Mouse (Mus musculus) hindbrain, embryonic 11.5 days (tissue): ENCODE results near the gene Rtl1. TPM values are rescaled to one million over a fixed set of nuclear protein-coding genes. Genes with fewer than 3 reads are reported as not detected.

Experiments used
- ATAC-seq: fragments of 200-750 bp; cut with Nextera tagmentation; 2 replicates; pipeline ENCODE4 v1.8.0; 2017; ENCODE audit warnings: mild to moderate bottlenecking, moderate TSS enrichment, moderate library complexity; ENCODE audit not compliant: low FRiP score
- DNase-seq: peaks from one replicate; pipeline ENCODE4 v3.0.0-alpha.2; 2015; ENCODE audit warnings: low spot score
- H3K27ac ChIP-seq: fragments of 300-500 bp; sonication (generic); 2 replicates; pipeline ENCODE4 v1.5.1; 2014; ENCODE audit warnings: mild to moderate bottlenecking, low read depth, low read length
- H3K27me3 ChIP-seq: fragments of 300-500 bp; sonication (generic); 2 replicates; pipeline ENCODE4 v1.6.1; 2014; ENCODE audit warnings: mild to moderate bottlenecking, low read length, moderate library complexity, mixed read lengths; ENCODE audit not compliant: control insufficient read depth, insufficient read depth
- H3K36me3 ChIP-seq: fragments of 300-500 bp; sonication (generic); 2 replicates; pipeline ENCODE4 v1.6.1; 2014; ENCODE audit warnings: mild to moderate bottlenecking, low read length, moderate library complexity, mixed read lengths; ENCODE audit not compliant: control insufficient read depth, insufficient read depth
- H3K4me1 ChIP-seq: fragments of 300-500 bp; sonication (generic); replicated peaks from 2 replicates; pipeline ENCODE4 v1.6.1; 2014; ENCODE audit warnings: low read length, mixed read lengths; ENCODE audit not compliant: control insufficient read depth, insufficient read depth
- H3K4me2 ChIP-seq: fragments of 300-500 bp; sonication (generic); replicated peaks from 2 replicates; pipeline ENCODE4 v1.6.1; 2014; ENCODE audit warnings: mild to moderate bottlenecking, low read depth, low read length
- H3K4me3 ChIP-seq: fragments of 300-500 bp; sonication (generic); 2 replicates; pipeline ENCODE4 v1.5.1; 2014; ENCODE audit warnings: low read depth, low read length
- H3K9ac ChIP-seq: fragments of 300-500 bp; sonication (generic); 2 replicates; pipeline ENCODE4 v1.6.1; 2014; ENCODE audit warnings: low read depth, low read length
- H3K9me3 ChIP-seq: fragments of 300-500 bp; sonication (generic); 2 replicates; pipeline ENCODE4 v1.6.1; 2016; ENCODE audit warnings: low read length; ENCODE audit not compliant: control insufficient read depth
- WGBS: fragments of 180-500 bp; shearing (Covaris S2); extraction: QIAGEN DNeasy Blood & Tissue Kit; methylation state at CpG from one replicate; pipeline ENCODE4 v1.1.7; 2014; 5-methylcytosine and 5-hydroxymethylcytosine counted together
- polyA plus RNA-seq: library from polyadenylated mRNA; unstranded; fragments of >200 nt; fragmentation: Nextera tagmentation; extraction: Ambion mirVana; gene quantifications from 2 replicates; pipeline ENCODE4 v1.2.1, GENCODE M21; 2014

Gene Rtl1
- polyA plus RNA-seq, 1 experiment from 2014 or later = 0.85 TPM

DNA sequence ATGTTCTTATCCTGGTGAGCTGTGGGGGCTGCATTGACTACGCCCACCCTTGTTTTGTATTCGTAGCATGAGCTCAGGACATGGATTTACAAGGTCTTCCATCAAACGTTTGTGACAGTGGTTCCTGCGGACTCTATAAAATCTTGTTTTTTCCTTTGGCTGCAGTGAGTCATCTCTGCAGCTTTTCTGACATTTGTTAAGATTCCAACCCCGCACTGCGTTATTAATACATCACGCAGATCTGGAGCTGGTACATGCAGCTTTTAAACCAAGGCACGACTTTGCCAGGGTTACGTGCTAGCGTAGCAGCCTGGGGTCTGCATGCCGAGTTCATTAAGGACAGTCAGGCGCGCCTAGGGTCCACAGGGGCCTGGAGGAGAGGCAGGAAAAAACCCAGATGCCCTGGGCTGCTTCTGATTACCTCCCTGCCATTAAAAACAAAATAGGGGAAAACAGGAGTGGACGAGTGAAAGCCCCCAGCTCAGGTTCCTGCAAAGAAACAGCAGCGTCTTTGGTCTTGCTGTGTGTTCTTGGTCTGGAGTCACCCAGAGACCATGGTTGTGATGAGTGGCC lies 44.2 kb downstream of the Rtl1 start:
- 63% methylated on average over 15 of the region's 15 CpGs for WGBS
- peaks cover 4% of the 10 kb centered on the region; the same call in 1 of the 2 replicates for H3K4me1 ChIP-seq
- H3K9me3 ChIP-seq = no peaks in the 10 kb centered on the region
- H3K9ac ChIP-seq = no peak overlapping the region
- no peaks in the 10 kb centered on the region for H3K36me3 ChIP-seq
- H3K4me2 ChIP-seq = no peak overlapping the region
- no peaks in the 10 kb centered on the region for H3K27me3 ChIP-seq
- DNase-seq (no peak), ATAC-seq (no peak)
- H3K4me3 ChIP-seq = no peak overlapping the region
- peak overlapping the region; percentile 47; the same call in 1 of the 2 replicates for H3K27ac ChIP-seq

GRCm38 (mm10) chr12:109553568-109553967 lies 46.6 kb downstream of the Rtl1 start:
- no peak overlapping the region for H3K4me2 ChIP-seq
- H3K27me3 ChIP-seq = no peaks in the 10 kb centered on the region
- no peaks in the 10 kb centered on the region for H3K9me3 ChIP-seq
- no peak overlapping the region for H3K4me3 ChIP-seq
- 76% methylated on average over 1 of the region's 1 CpGs for WGBS
- H3K27ac ChIP-seq = no peak overlapping the region
- H3K36me3 ChIP-seq = 0 out of 2 replicates have a peak, but pooled peaks cover 2% of the 10 kb centered on the region
- DNase-seq (no peak), ATAC-seq (no peak)
- H3K9ac ChIP-seq = no peak overlapping the region
- no peaks in the 10 kb centered on the region; the same call in 1 of the 2 replicates for H3K4me1 ChIP-seq

DNA sequence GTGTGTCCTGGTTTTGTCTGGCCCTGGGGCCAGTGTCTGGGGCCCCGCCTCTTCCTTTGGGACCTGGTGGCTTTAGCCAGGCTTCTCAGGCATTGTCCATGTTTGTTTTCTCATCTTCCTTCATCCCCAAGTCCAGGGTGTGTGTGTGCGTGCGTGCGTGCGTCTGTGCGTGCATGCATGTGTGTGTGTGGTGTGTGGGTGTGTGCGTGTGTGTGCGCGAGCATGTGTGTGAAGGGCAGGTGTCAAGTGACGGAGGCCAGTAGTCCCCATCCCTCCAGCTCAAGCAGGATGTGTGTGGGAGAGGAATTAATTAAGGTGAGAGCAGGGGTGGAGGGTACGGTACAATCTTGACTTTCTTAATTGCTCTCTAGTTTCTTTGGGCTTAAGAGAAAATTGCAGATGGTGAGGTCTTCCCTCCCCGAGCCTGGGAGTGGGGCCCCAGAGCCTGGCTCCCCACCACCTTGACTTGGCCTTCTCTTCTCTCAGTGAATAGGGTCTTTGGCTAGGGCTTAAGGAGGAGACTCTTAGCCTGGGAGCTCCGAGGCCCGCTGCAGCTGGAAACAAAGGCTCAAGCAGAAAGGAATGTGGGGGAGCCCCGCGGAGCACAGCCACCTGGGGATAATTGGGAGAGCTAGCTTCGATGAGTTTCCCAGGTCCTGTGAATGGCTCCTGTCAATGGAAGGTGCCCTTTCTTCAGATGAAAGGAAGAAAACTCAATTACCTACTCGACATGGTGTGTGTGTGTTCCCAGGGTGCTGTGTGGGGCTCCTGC lies 47.2 kb downstream of the Rtl1 start:
- H3K4me3 ChIP-seq = no peak overlapping the region
- DNase-seq = no peak
- H3K9me3 ChIP-seq = no peaks in the 10 kb centered on the region
- no peaks in the 10 kb centered on the region; the same call in 1 of the 2 replicates for H3K4me1 ChIP-seq
- H3K9ac ChIP-seq = no peak overlapping the region
- 51% methylated on average over 18 of the region's 18 CpGs for WGBS
- no peaks in the 10 kb centered on the region for H3K27me3 ChIP-seq
- H3K36me3 ChIP-seq = 0 out of 2 replicates have a peak, but pooled peaks cover 2% of the 10 kb centered on the region
- H3K27ac ChIP-seq = 0 out of 2 replicates have a peak overlapping the region, but pooled peaks have one; percentile 10
- ATAC-seq = no peak
- H3K4me2 ChIP-seq = no peak overlapping the region

- Histone ChIP-seq H3K9me3 (no peaks in the 10 kb centered on the region), H3K4me2 (no peak overlapping the region), H3K9ac (no peak overlapping the region), H3K4me3 (no peak overlapping the region), H3K27ac (no peak overlapping the region), H3K27me3 (no peaks in the 10 kb centered on the region), H3K36me3 (0 out of 2 replicates have a peak, but pooled peaks cover 2% of the 10 kb centered on the region), H3K4me1 (no peaks in the 10 kb centered on the region; the same call in 1 of the 2 replicates)
- ATAC-seq (no peak), DNase-seq (no peak)
- 81% methylated on average over 2 of the region's 2 CpGs for WGBS
These were observed 48.4 kb downstream of the Rtl1 start for GRCm38 (mm10) chr12:109551771-109552170.

GRCm38 (mm10) chr12:109547085-109547484 lies 53.0 kb downstream of the Rtl1 start:
- H3K9ac ChIP-seq = no peak overlapping the region
- no peak overlapping the region for H3K27ac ChIP-seq
- H3K36me3 ChIP-seq = 0 out of 2 replicates have a peak, but pooled peaks cover 2% of the 10 kb centered on the region
- peaks cover 2% of the 10 kb centered on the region for H3K4me1 ChIP-seq
- DNase-seq (no peak), ATAC-seq (no peak)
- 31% methylated on average over 2 of the region's 2 CpGs for WGBS
- no peaks in the 10 kb centered on the region for H3K27me3 ChIP-seq
- H3K9me3 ChIP-seq = no peaks in the 10 kb centered on the region
- H3K4me3 ChIP-seq = no peak overlapping the region
- no peak overlapping the region for H3K4me2 ChIP-seq

DNA sequence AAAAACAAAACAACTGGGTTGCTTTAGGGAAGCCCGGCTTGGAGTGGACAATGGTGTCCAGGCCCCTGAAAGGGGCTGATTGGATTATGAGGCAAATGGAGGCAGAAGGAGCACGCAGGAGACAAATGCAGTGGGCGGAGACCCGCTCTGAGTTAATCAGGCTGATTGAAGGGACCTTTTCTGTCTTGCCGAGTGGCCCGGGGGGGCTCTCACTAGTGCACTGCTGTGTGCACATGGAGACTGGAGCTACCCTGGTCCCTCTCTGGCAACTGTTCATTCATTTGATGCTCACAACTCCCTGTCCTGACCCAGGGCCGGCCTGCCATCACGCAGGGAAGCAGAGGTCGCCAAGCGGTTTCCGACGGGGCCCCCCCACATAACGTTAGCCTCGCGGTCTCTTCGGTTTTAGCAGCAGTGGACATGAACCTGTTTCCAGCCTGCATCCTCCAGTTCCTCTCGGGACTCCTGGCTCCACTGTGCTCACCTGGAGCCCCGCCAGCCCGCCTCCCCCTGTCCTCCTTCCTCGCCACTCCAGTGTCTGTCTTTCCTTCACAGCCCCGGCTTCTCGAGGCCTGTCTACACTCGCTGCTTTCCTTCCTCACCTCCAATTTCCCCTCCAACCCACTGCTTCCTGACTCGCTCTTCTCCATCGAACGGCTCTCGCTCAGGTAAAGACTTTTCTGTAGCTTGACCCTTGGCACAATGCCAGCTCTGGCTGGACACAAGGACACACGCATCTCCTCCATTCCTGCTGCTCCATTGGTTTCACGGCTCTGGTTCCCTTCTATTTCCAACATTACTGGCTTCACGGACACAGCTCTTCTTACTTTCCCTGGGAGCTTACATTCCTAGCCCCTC lies 54.0 kb downstream of the Rtl1 start:
- 52% methylated on average over 30 of the region's 30 CpGs for WGBS
- peak; percentile 70 for DNase-seq
- H3K9me3 ChIP-seq = no peaks in the 10 kb centered on the region
- ATAC-seq = peak; percentile 72
- H3K4me3 ChIP-seq = no peak overlapping the region
- H3K4me2 ChIP-seq = no peak overlapping the region
- peak overlapping the region; percentile 42; the same call in 1 of the 2 replicates for H3K27ac ChIP-seq
- H3K36me3 ChIP-seq = 0 out of 2 replicates have a peak, but pooled peaks cover 2% of the 10 kb centered on the region
- H3K9ac ChIP-seq = no peak overlapping the region
- H3K4me1 ChIP-seq = peaks cover 2% of the 10 kb centered on the region
- H3K27me3 ChIP-seq = no peaks in the 10 kb centered on the region

- no peaks in the 10 kb centered on the region for H3K27me3 ChIP-seq
- no peaks in the 10 kb centered on the region for H3K9me3 ChIP-seq
- H3K9ac ChIP-seq = no peak overlapping the region
- no peak overlapping the region for H3K4me3 ChIP-seq
- H3K36me3 ChIP-seq = no peaks in the 10 kb centered on the region
- no peak overlapping the region for H3K4me2 ChIP-seq
- ATAC-seq (no peak), DNase-seq (no peak)
- 87% methylated on average over 4 of the region's 4 CpGs for WGBS
- H3K4me1 ChIP-seq = peaks cover 2% of the 10 kb centered on the region
- H3K27ac ChIP-seq = no peak overlapping the region
These were observed 56.7 kb downstream of the Rtl1 start for GRCm38 (mm10) chr12:109543281-109543923.

- peak overlapping the region; percentile 40 for H3K4me3 ChIP-seq
- no peak overlapping the region for H3K27ac ChIP-seq
- DNase-seq (peak; percentile 76), ATAC-seq (no peak)
- H3K4me1 ChIP-seq = peaks cover 2% of the 10 kb centered on the region
- 63% methylated on average over 17 of the region's 17 CpGs for WGBS
- H3K36me3 ChIP-seq = no peaks in the 10 kb centered on the region
- H3K9ac ChIP-seq = no peak overlapping the region
- H3K9me3 ChIP-seq = no peaks in the 10 kb centered on the region
- H3K27me3 ChIP-seq = no peaks in the 10 kb centered on the region
- H3K4me2 ChIP-seq = no peak overlapping the region
These were observed 57.4 kb downstream of the Rtl1 start for GRCm38 (mm10) chr12:109542635-109543249.
